Mouse (Mus musculus) cortical plate, adult 2 months (tissue): Measurements from ENCODE around the gene Tspan18.

Experiments
- CTCF ChIP-seq: fragments of 200-500 bp; IDR thresholded peaks from 2 replicates; pipeline ENCODE4 v1.5.1; 2011; ENCODE audit warnings: mild to moderate bottlenecking, control low read depth, low read length; ENCODE audit not compliant: insufficient read depth; ENCODE audit errors: extremely low read depth
- POLR2A ChIP-seq: fragments of 200-500 bp; IDR thresholded peaks from 2 replicates; pipeline ENCODE4 v1.6.1; 2011; ENCODE audit warnings: mild to moderate bottlenecking, low read length, control low read depth; ENCODE audit not compliant: insufficient read depth; ENCODE audit errors: extremely low read depth

- no peak for TF ChIP-seq CTCF
- TF ChIP-seq POLR2A, result no peak
Measured at GRCm38 (mm10) chr2:93220447-93220846, 113.9 kb downstream of the Tspan18 start.
